Mouse (Mus musculus) erythroblast, embryonic 14.5 days (primary cell): ENCODE results near the gene Nfatc2. TPM values are rescaled to one million over a fixed set of nuclear protein-coding genes. Genes with fewer than 3 reads are reported as not detected.

Source experiments
- H3K27me3 ChIP-seq: 2 replicates; pipeline ENCODE4 v1.6.1; 2012; ENCODE audit warnings: inconsistent platforms; ENCODE audit not compliant: control insufficient read depth
- H3K36me3 ChIP-seq: 2 replicates; pipeline ENCODE4 v1.6.1; 2012; ENCODE audit warnings: mild to moderate bottlenecking, inconsistent platforms; ENCODE audit not compliant: control insufficient read depth
- H3K4me1 ChIP-seq: 2 replicates; pipeline ENCODE4 v1.6.1; 2012; ENCODE audit warnings: inconsistent platforms; ENCODE audit not compliant: control insufficient read depth
- H3K4me3 ChIP-seq: replicated peaks from 2 replicates; pipeline ENCODE3; 2012; ENCODE audit warnings: moderate library complexity, mild to moderate bottlenecking, inconsistent platforms
- H3K9me3 ChIP-seq: 2 replicates; pipeline ENCODE4 v1.6.1; 2012; ENCODE audit warnings: low read length, inconsistent platforms, mixed read lengths; ENCODE audit not compliant: control insufficient read depth
- GATA1 ChIP-seq: IDR thresholded peaks from 2 replicates; pipeline ENCODE4 v1.6.1; 2012; ENCODE audit warnings: low read length, inconsistent platforms, mixed read lengths
- TAL1 ChIP-seq: IDR thresholded peaks from 3 replicates; pipeline ENCODE4 v1.6.1; 2012; ENCODE audit warnings: low read length, inconsistent platforms, mixed read lengths
- polyA plus RNA-seq: library from polyadenylated mRNA; stranded (reverse); fragments of >175 nt; gene quantifications from 2 replicates; pipeline ENCODE4 v1.2.3, GENCODE M21; 2012

Nfatc2 gene
- polyA plus RNA-seq, 1 experiment = not detected

DNA sequence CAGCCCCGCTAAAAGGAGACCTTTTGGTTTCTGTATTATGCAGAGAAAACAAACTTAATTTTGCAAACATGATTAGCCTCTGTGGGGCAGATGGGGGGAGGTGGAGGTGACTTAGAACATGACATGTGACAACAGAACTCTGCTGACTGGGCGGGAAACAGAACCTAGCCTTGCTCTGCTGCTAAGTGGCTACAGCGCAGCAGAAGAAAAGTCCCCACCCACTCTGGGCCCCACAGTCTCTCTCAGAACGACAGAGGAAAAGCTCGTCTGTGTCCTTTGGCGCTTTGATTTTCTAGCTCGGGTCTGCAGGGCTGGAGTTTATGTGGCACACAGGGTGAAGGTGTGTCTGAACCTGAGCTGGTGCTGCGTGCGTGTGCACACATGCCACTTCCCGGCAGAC, 26.5 kb downstream of the Nfatc2 start:
- TF ChIP-seq TAL1 (no peak), GATA1 (no peak)
- Histone ChIP-seq H3K27me3 (peaks cover 5% of the 10 kb centered on the region; the same call in 1 of the 2 replicates), H3K4me1 (no peaks in the 10 kb centered on the region; the same call in 1 of the 2 replicates), H3K9me3 (no peaks in the 10 kb centered on the region), H3K4me3 (no peak overlapping the region), H3K36me3 (no peaks in the 10 kb centered on the region)

DNA sequence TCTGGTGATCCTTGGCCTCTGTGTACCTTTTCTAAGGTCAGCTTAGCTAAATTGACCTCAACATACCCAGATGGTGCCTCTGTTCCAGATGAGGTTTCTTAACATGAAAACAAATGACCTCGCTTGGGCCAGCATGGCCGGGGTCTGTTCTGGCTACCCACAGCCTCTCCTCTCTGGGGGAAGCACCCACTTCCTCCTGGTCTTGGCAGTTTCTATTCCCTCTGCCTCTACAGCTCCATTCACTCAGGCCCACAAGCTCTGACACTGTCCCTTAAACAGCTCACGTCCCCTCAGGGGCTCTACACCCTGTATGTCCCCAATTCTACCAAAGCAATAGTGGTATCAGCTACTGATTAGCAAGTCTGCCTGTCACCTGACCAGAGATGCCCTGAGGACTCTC, 27.6 kb downstream of the Nfatc2 start:
- Histone ChIP-seq H3K36me3 (no peaks in the 10 kb centered on the region), H3K27me3 (no peaks in the 10 kb centered on the region), H3K9me3 (no peaks in the 10 kb centered on the region), H3K4me3 (no peak overlapping the region), H3K4me1 (no peaks in the 10 kb centered on the region; the same call in 1 of the 2 replicates)
- no peak for TF ChIP-seq GATA1
- no peak for TF ChIP-seq TAL1

DNA sequence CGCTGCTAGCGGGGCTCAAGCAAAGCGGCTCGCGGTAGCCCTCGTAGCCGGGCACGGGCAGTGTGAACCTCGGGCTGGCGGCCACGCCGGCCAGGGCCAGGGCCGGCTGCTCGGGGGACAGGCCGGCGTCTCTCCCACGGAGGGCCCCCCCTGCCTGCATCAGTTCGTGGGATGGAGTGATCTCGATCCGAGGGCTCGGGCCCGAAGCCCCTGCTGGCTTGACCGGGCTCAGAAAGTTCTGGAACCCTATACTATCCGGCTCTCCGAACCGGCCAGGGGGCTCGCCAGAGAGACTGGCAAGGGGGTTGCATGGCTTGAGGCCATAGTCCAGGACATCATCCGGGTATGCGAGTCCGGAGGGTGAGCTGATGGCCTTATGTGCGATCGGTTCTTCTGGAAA, 30.2 kb downstream of the Nfatc2 start:
- Histone ChIP-seq H3K4me1 (no peaks in the 10 kb centered on the region; the same call in 1 of the 2 replicates), H3K36me3 (no peaks in the 10 kb centered on the region), H3K27me3 (no peaks in the 10 kb centered on the region), H3K4me3 (no peak overlapping the region), H3K9me3 (no peaks in the 10 kb centered on the region)
- TF ChIP-seq GATA1 (no peak), TAL1 (no peak)

DNA sequence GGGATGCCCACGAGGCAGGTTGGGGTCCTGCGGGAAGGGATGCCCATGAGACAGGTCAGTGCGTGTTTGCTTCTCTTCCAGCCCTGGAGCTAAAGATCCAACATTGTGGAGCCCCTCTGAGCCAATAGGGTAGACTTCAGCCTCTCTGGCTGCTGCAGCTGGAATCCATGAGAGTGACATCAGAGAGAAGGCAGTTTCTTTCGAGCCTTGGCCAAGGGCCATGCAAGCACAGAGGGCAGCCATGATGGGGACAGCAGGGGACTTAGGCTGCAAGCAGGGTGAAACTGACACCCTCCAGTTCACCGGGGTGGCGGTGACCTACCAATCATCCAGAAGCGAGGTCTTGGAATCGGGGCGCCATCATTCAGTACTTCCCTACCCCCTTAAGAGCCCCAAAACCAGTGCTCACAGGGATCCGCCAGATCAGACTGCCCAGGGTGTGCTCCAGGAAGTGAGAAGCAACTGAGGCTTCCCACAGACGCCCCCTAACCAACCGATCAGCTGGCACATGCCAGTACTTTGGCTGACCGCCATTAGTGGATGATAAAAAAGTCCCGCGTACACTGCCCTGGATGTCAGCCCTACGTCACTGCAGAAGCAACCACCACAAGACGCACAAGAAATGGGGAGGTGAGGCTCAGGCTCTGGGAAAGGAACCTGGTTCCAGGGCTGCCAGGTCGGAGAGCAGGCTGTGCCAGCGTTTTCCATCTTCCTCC, 35.8 kb downstream of the Nfatc2 start:
- TF ChIP-seq GATA1 (no peak), TAL1 (no peak)
- Histone ChIP-seq H3K4me3 (no peak overlapping the region), H3K9me3 (no peaks in the 10 kb centered on the region), H3K36me3 (no peaks in the 10 kb centered on the region), H3K27me3 (peaks cover 17% of the 10 kb centered on the region), H3K4me1 (no peaks in the 10 kb centered on the region)

DNA sequence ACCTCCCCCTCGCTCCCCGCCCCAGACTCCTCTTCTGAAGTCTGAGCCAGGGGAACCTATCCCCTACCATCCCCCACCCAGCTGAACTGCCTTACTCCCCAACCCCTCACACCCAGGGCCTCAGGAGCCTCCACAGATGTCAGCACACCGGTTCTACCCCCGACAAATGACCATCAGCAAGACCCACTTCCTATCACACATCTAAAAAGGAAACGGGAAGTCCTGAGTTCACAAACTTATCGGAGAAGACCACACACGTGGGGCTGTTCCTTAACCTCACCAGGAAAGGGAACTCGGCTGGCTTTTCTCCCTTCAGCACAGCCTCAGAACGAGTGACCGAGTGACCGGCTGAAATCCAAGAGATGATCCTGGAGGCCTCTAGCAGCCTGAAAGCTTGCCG, 38.3 kb downstream of the Nfatc2 start:
- no peaks in the 10 kb centered on the region for H3K36me3 ChIP-seq
- H3K4me1 ChIP-seq = no peaks in the 10 kb centered on the region
- TF ChIP-seq TAL1 = no peak
- TF ChIP-seq GATA1 = no peak
- H3K4me3 ChIP-seq = no peak overlapping the region
- H3K9me3 ChIP-seq = no peaks in the 10 kb centered on the region
- H3K27me3 ChIP-seq = peaks cover 17% of the 10 kb centered on the region

DNA sequence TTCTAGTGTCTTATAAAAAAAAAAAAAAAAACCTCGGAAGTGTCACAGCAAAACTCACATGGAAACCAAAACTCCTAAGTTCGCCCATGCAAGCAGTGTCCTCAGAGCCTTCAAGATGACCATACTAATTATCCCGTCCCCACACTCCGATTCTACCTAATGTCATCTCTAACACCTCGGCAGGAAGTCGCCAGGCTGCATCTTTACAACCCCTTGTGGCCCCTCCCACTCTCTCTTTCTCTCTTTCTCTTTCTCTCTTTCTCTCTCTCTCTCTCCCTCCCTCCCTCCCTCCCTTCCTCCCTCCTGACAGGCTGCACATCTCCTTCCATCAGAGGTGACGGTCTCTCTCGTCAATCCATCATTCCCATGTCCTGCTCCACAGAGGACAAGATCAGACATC, 44.4 kb downstream of the Nfatc2 start:
- TF ChIP-seq GATA1 (no peak), TAL1 (no peak)
- H3K9me3 ChIP-seq = no peaks in the 10 kb centered on the region
- H3K4me1 ChIP-seq = no peaks in the 10 kb centered on the region
- no peaks in the 10 kb centered on the region for H3K36me3 ChIP-seq
- H3K4me3 ChIP-seq = no peak overlapping the region
- H3K27me3 ChIP-seq = peaks cover 10% of the 10 kb centered on the region

DNA sequence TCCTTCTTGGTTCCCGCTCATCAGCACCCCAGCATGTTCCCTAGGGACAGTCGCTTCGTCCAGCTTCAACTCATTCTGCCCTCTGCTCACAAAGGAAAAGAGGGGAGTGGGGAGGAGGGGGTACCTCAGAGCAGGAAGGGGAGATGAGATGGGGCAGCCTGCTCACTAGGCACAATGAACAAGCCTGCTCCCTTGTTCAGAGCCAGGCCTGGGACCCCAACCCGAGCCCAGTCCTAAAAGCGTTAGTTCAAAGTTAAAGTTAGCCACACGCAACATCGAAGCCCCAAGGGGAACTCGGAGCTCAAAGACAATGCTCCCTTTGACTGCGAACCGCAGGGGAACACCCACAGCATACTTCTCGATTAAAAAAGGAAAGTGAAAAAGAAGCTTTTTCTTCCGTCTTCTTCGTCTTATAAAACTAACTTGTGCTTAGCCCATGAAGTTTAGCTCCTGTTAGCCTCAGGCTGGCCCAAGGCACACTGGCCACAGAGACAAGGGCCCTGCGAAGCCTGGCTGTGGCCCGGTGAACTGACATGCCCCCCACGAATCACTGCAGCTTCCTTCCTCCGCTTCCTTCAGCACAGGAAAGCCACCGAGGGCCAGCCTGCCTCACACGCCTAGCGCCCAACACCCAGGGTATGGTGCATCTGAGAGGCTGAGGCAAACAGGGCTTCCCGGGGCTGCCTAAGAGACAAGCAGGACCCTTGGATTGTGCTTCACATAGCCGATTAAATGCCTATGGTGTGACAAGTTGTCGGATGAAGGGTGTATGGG, 45.4 kb downstream of the Nfatc2 start:
- Histone ChIP-seq H3K4me3 (no peak overlapping the region), H3K27me3 (peaks cover 10% of the 10 kb centered on the region), H3K9me3 (no peaks in the 10 kb centered on the region), H3K4me1 (no peaks in the 10 kb centered on the region), H3K36me3 (no peaks in the 10 kb centered on the region)
- TF ChIP-seq GATA1 = no peak
- TF ChIP-seq TAL1 = no peak

DNA sequence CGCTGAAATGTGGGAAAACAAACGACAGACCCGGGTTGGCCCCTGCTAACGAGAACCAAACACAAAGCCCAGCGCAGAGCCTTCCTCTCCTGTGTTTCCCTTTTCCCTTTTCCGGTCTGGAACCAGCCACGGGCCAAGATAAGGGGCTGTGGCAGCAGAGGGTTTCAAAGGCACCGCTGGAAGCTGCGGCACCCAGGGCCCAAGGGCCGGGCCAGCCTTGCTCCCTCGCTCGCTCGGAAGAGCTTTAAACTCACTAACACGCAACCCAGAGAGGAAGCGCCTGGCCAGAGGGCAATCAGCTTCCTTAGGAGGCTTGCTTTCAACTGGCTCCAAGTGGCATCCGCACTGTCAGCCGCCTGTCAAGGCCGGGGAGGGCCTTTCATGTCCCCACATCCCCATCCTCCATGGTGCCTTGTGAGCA, 47.9 kb downstream of the Nfatc2 start:
- no peaks in the 10 kb centered on the region for H3K4me1 ChIP-seq
- H3K4me3 ChIP-seq = no peak overlapping the region
- peaks cover 10% of the 10 kb centered on the region for H3K27me3 ChIP-seq
- no peaks in the 10 kb centered on the region for H3K9me3 ChIP-seq
- no peaks in the 10 kb centered on the region for H3K36me3 ChIP-seq
- no peak for TF ChIP-seq GATA1
- TF ChIP-seq TAL1 = no peak

DNA sequence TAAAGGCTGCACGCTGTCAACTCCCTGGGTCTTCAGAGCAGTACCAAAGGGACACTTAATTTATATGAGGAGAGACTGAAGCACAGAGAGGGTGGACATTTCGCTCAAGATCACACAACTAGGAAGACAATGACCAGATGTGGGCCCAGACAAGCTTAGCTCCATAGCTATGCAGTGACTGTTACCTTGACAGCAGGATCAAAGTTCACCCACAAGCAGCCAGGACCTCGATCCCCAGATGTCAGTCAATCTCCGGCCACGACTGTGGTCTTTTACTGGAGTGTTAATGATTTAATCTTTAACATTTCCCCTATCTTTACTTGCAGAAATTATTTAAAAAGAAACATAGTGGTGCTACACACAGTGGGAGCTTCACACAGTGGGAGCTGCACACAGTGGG, 49.1 kb downstream of the Nfatc2 start:
- Histone ChIP-seq H3K4me3 (no peak overlapping the region), H3K36me3 (no peaks in the 10 kb centered on the region), H3K27me3 (peaks cover 10% of the 10 kb centered on the region), H3K4me1 (no peaks in the 10 kb centered on the region), H3K9me3 (no peaks in the 10 kb centered on the region)
- TF ChIP-seq TAL1 = no peak
- no peak for TF ChIP-seq GATA1

DNA sequence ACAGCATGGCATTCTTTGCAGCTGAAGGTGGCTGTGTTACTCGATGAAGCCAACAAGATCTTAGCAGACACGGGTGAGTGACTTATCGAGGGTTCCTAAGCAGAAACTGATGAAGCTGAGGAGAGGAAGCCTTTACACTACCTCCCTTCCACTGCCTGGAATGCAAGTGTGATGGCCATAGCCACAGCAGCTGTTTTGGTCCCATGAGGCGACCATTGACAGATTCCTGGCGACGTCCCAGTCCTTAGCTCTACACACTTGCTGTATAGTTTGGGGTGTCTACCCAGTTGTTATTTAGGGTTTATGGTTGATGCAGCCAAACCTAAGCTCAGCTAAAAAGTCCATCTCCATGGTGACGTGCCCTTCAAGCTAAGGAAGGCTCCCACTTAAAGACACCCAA, 50.2 kb downstream of the Nfatc2 start:
- Histone ChIP-seq H3K4me3 (no peak overlapping the region), H3K4me1 (no peaks in the 10 kb centered on the region), H3K9me3 (no peaks in the 10 kb centered on the region), H3K27me3 (peaks cover 5% of the 10 kb centered on the region), H3K36me3 (no peaks in the 10 kb centered on the region)
- TF ChIP-seq GATA1 = no peak
- TF ChIP-seq TAL1 = no peak
